Mouse (Mus musculus) cerebellum, adult (tissue): Measurements from ENCODE around the gene Faah.
A peak's percentile ranks its signal among the peaks of the same experiment; 100 is the strongest.

Experiments used
- ATAC-seq: cut with Nextera tagmentation; 2 replicates; pipeline ENCODE4 v1.9.2; 2017; ENCODE audit warnings: mild to moderate bottlenecking, moderate library complexity, mixed read lengths; ENCODE audit not compliant: insufficient number of reproducible peaks, low FRiP score, low TSS enrichment

The Faah gene

GRCm38 (mm10) chr4:116010186-116010585 lies 7.5 kb downstream of the Faah start:
- ATAC-seq: no peak

DNA sequence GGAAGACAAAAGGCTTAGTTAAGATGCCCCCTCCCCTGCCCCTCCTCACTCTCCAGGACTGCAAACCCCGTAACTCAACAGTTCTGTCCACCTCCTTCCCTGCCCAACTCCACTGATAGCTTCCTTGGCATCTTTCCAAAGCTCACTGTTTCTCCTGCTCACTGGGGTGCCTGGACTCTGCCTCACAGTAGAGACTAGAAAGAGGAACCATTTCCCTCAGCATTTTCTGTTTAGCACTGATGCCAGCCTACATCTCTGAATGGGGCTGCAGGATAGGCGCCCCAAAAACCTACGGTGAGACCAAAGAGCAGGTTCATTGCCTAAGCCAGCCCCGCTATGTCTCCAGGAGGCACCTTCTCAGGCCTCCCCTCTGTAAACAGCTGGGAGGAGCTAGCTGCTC lies 16.5 kb downstream of the Faah start:
- ATAC-seq: no peak

- no peak for ATAC-seq
Measured at GRCm38 (mm10) chr4:116000671-116001070, 17.1 kb downstream of the Faah start.

DNA sequence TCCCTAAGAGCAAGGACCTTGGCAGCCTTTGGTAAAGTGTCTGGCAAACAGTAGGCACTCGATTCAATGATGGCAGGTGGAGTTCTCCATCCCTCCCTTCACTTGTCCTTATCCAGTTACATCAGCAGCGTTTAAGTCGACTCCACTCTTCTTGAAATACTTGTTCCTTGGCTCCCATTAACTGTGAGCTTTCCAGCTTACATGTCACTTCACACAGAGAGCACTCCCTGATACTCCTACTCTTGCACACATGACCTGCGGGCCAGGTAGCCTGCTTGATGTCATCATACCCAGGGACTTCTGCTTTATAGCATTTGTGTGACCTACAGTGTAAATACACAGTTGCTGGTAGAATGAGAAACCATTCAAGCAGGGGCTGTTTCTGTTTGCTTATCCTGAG lies 21.0 kb downstream of the Faah start:
- no peak for ATAC-seq

DNA sequence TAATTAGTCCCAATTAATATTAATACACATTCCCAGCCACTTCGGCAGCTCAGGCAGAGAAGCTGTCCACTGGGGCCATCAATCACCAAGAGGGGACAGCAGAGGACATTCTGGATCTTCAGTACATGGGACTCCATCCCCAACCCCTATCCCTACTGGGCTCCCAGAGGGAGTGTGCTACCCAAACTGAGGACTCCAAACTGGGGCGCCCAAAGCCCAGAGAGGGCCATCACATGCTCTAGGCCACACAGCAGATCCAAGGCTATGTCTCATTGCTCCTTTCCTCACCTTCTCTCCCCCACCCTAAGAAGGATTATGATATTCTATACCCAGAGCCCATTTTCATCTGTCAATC lies 22.4 kb downstream of the Faah start:
- no peak for ATAC-seq

GRCm38 (mm10) chr4:115994662-115995375 lies 22.9 kb downstream of the Faah start:
- no peak for ATAC-seq

GRCm38 (mm10) chr4:115989382-115989781 lies 28.3 kb downstream of the Faah start:
- ATAC-seq: no peak

GRCm38 (mm10) chr4:115987858-115988530 lies 29.7 kb downstream of the Faah start:
- no peak for ATAC-seq

DNA sequence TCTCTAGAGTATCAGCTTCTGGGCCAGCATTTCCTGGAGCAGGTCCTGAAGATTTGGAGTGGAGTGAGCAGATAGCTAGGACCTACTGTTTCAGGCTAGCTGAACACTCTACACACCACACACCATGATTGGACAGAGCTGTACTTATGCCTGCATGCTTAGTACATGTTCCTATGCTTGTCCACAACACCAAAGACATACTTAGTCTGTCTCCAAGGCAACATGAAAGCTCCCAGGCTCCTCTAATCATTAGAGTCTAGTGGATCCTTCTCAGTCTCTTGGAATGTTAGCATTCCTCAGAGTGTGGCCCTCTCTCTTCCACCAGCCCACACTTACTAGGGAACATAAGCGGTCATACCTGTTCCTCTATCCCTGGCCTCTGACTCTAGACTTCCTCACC lies 30.3 kb downstream of the Faah start:
- ATAC-seq: no peak

DNA sequence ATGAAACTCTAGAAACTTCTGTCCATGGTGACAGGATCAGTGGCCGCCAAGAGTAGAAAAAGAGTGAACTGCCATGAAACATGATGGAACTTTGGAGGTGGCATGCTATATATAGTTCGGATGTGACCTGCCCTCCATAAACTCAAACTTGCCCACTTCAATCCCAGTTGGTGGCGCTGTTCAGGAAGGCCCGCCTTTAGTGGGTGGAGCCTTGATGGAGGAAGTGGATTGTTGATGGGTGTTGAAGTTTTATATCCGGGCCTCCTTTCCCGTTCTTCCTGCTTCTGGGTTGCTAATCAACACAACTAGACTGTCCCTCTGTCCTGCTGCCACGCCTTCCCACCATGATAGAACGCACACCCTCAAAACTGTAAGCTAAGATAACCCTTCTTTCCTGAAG lies 32.8 kb downstream of the Faah start:
- ATAC-seq: no peak

GRCm38 (mm10) chr4:115984111-115984510 lies 33.6 kb downstream of the Faah start:
- ATAC-seq: peak; percentile 71

DNA sequence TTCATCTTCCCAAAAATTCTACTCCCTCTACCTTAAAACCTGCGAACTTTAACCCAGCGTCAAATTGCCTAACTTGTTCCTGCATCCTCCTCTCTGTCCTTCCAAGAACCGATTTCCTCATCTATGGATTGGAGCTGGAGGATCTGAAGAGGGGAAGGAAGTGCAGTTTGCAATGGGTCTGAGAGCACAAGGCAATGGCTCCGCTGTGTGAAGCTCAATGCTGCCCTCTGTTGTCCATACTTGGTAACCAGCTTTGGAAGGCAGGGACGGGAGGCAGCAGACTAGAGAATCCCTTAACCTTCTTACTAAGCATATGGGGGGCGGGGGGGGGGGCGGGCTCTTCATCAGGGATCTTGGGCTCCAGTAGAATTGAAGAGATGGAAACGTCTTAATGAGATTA lies 37.0 kb downstream of the Faah start:
- ATAC-seq: peak; percentile 38; the same call in 1 of the 2 replicates

DNA sequence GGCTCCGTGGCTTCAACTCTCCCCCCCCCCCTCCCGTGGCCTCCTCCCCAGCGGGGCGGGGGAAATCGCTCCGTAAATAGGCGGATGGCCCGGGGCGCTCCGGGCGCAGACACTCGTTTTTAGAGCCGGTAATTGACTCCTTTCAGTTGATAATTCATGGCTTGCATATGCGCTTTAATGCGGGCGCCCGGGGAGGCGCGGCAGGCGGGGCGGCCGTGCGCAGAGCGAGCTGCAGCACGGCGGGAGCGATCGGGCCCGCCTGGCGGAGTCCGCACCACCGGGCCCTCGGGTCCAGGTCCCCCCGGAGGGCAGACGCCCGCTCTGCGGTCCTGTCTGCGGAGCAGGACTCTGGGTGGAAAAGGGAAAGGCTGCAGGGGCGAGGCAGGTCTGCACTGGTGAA lies 38.3 kb downstream of the Faah start:
- ATAC-seq: no peak

- no peak for ATAC-seq
Measured at GRCm38 (mm10) chr4:115978911-115979310, 38.8 kb downstream of the Faah start.

- ATAC-seq: no peak
Measured at GRCm38 (mm10) chr4:115972543-115972942, 45.2 kb downstream of the Faah start.

- no peak for ATAC-seq
Measured at GRCm38 (mm10) chr4:115964446-115964845, 53.3 kb downstream of the Faah start.

GRCm38 (mm10) chr4:115963751-115964150 lies 54.0 kb downstream of the Faah start:
- no peak for ATAC-seq

- no peak for ATAC-seq
Measured at GRCm38 (mm10) chr4:115962671-115963412, 54.9 kb downstream of the Faah start.

GRCm38 (mm10) chr4:115961991-115962390 lies 55.7 kb downstream of the Faah start:
- ATAC-seq: no peak

DNA sequence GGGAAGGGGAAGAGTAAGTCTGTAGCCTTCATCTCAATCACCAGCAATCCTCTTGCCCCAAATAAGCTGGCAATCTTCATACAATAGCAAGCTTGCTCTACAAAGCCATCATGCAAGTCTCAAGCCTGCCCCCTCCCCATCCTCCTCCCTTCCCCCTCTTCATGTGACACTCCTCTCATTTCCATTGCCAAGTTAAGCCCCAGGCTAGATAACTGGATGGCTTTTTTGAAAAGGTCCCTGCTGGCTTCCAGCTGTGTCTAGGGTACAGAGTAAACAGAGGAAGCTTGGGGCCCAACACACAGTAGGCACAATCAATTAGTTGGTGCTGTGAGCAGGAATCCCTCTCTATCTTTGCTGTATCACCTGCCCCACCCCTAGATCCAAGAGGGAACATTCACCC lies 58.2 kb downstream of the Faah start:
- ATAC-seq: no peak

DNA sequence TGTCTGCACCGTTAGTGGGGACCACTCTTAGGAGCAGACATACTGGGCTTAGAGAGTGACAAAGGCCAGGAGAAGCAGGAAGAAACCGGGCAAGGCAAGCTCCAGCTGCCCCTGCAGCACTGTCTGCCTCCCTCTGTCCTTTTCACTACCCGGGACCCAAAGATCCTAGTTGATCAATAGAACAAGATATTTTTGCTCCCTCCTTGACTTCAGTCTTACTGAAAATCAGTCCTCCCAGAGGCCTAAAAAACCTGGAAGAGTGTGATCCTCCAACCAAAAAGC lies 62.3 kb downstream of the Faah start:
- ATAC-seq: no peak
